Mouse (Mus musculus) ES-CJ7 (cell line): ENCODE measurements at regions not wholly inside any gene's neighbourhood (a gene's known extent, or its start where the extent isn't known, plus 50 kb on each side); places are given as distances from the start of the nearest gene placed in this dataset.

Source experiments
- DNase-seq: peaks from one replicate; pipeline ENCODE4 v3.0.0; 2011; ENCODE audit warnings: low read depth, low spot score

GRCm38 (mm10) chr16:93458598-93459496 lies 145.0 kb downstream of the Setd4 start:
- DNase-seq = peak; percentile 61

GRCm38 (mm10) chr16:93458011-93458585 lies 145.8 kb downstream of the Setd4 start:
- DNase-seq = no peak

GRCm38 (mm10) chr16:93456706-93457425 lies 147.0 kb downstream of the Setd4 start:
- no peak for DNase-seq

GRCm38 (mm10) chr16:93454080-93454997 lies 149.5 kb downstream of the Setd4 start:
- peak; percentile 78 for DNase-seq

- no peak for DNase-seq
Measured at GRCm38 (mm10) chr16:93453056-93453455, 150.8 kb downstream of the Setd4 start.

- no peak for DNase-seq
Measured at GRCm38 (mm10) chr16:93450896-93451295, 153.0 kb downstream of the Setd4 start.

GRCm38 (mm10) chr16:93449925-93450324 lies 153.9 kb downstream of the Setd4 start:
- no peak for DNase-seq

GRCm38 (mm10) chr16:93448124-93448523 lies 155.7 kb downstream of the Setd4 start:
- DNase-seq = no peak

- DNase-seq = no peak
Measured at GRCm38 (mm10) chr16:93446970-93447369, 156.9 kb downstream of the Setd4 start.

GRCm38 (mm10) chr16:93446206-93446605 lies 157.7 kb downstream of the Setd4 start:
- DNase-seq = no peak

- DNase-seq = no peak
Measured at GRCm38 (mm10) chr16:93442837-93443236, 161.0 kb downstream of the Setd4 start.

GRCm38 (mm10) chr16:93437608-93438425 lies 166.0 kb downstream of the Setd4 start:
- peak; percentile 61 for DNase-seq

- no peak for DNase-seq
Measured at GRCm38 (mm10) chr16:93436732-93437131, 167.1 kb downstream of the Setd4 start.

- DNase-seq = no peak
Measured at GRCm38 (mm10) chr16:93431316-93431715, 172.5 kb downstream of the Setd4 start.

GRCm38 (mm10) chr16:93429324-93429781 lies 174.5 kb downstream of the Setd4 start:
- DNase-seq = no peak

- DNase-seq = no peak
Measured at GRCm38 (mm10) chr16:93427264-93427663, 176.6 kb downstream of the Setd4 start.

- no peak for DNase-seq
Measured at GRCm38 (mm10) chr16:93425731-93426130, 178.1 kb downstream of the Setd4 start.

- no peak for DNase-seq
Measured at GRCm38 (mm10) chr16:93423174-93423573, 180.7 kb downstream of the Setd4 start.

GRCm38 (mm10) chr16:93422221-93422620 lies 181.6 kb downstream of the Setd4 start:
- no peak for DNase-seq

GRCm38 (mm10) chr16:93418246-93418645 lies 185.6 kb downstream of the Setd4 start:
- no peak for DNase-seq
